Mouse (Mus musculus): ENCODE measurements around the gene Igfbp6. TPM values are rescaled to one million over a fixed set of nuclear protein-coding genes. Genes with fewer than 3 reads are reported as not detected.

The Igfbp6 gene
- polyA plus RNA-seq (2012; ENCODE audit: insufficient read depth, insufficient read length, low replicate concordance, missing spikeins): not detected in 2 replicates

DNA sequence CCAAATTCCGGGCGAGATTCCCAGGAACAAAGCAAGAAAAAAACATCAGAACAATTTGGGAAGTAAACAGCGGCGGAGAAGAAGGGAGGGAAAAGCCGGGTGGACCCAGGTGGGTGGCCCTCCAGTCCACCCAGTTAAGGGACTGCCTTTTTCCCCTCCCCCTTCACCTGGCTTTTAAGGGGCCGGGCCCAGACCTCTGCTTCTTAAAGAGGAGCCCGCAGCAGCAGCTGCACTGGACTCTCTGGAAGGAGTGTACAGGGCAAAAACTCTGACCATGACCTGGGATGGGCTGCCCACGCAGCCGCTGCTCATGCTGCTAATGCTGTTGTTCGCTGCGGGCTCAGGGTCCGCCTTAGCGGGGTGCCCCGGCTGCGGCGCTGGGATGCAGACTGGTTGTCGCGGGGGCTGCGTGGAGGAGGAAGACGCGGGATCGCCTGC is at the start of gene Igfbp6:
Gene Igfbp6, plus strand, starts transcription at position 89 of the 438 bp plus-strand sequence.
- peak within 1 kb of the TSS; percentile 51 for H3K4me3 ChIP-seq (ENCODE audit: insufficient read depth, low read depth, low read length)

DNA sequence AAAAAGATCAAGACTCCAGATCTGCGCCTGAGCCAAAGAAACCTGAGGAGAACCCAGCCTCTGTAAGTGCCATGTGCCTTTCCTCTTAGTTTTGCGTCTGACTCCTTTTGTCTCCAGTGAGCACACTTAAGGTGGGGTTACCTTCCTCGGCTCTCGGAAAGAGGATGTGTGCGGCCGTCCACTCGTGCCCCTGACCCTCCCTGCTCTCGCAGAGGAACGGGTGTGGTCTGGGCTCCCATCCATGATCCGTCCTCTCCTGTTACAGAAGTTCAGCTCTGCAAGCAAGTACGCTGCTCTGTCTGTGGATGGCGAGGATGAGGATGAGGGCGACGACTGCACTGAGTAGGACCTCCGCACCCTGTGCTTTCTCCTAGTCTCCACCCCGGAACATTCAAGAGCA is 49.2 kb upstream of the Igfbp6 start:
- TF ChIP-seq POLR2A (IDR thresholded peaks at IDR 0.05; ENCODE audit: insufficient read depth, low read depth, low read length) (no peak), CTCF (IDR thresholded peaks at IDR 0.05; ENCODE audit: insufficient read depth, low read depth, low read length) (no peak)
- H3K27ac ChIP-seq (ENCODE audit: insufficient read depth, low read depth, low read length): no peak overlapping the region
- H3K4me3 ChIP-seq (ENCODE audit: insufficient read depth, low read depth, low read length): no peak overlapping the region
- H3K4me1 ChIP-seq (ENCODE audit: control insufficient read depth, insufficient read depth, low read length): peaks cover 9% of the 10 kb centered on the region; the same call in 1 of the 2 replicates
- WGBS: 85% methylated on average over 16 of the region's 16 CpGs

More for the DNA sequence above, at the start of gene Igfbp6:
- WGBS: 17% methylated on average over 22 of the region's 22 CpGs
- Histone ChIP-seq H3K27ac (ENCODE audit: insufficient read depth, low read depth, low read length) (peak within 1 kb of the TSS; percentile 93), H3K4me1 (ENCODE audit: control insufficient read depth, insufficient read depth, low read length) (peaks cover 20% of the 10 kb centered on the region; the same call in 1 of the 2 replicates)
- TF ChIP-seq POLR2A (IDR thresholded peaks at IDR 0.05; ENCODE audit: insufficient read depth, low read depth, low read length) (no peak), CTCF (IDR thresholded peaks at IDR 0.05; ENCODE audit: insufficient read depth, low read depth, low read length) (no peak)

DNA sequence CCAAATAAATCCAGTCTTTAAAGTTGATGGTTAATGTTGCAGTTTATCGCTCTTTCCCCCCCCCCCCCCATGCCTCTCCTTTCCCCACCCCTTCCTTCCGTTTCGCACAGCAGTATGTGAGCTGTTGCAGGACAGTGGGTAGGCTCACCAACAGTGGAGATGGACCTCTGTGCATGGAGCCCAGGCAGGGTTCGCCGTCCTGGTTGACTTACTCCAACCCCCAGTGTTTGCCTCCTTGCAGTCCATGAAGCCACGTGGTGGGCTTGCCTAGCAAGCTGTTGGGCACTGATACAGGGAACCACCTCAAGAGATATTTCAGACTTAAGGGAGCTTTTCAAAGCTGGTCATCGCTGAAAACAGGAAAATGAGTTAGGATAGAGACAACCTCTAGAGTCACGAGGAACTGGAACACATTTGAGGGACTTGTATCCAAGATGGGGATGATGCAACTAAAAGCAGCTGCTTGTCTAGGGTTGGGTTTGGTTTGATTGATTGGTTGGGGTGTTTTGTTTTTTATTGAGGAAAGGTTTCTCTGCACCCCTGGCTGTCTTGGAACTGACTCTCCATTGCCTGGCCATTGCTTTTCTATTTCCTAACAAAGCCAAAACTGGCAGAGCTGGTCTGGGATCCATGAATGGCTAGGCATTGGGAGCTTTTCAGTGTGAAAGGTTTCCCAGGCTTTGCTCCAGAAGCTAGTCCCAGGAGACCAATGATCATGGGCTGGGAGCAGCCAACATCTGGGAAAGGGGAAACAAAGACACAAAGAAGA is 46.8 kb upstream of the Igfbp6 start:
- no peak overlapping the region for H3K27ac ChIP-seq (ENCODE audit: insufficient read depth, low read depth, low read length)
- TF ChIP-seq CTCF (IDR thresholded peaks at IDR 0.05; ENCODE audit: insufficient read depth, low read depth, low read length): no peak
- TF ChIP-seq POLR2A (IDR thresholded peaks at IDR 0.05; ENCODE audit: insufficient read depth, low read depth, low read length): no peak
- H3K4me3 ChIP-seq (ENCODE audit: insufficient read depth, low read depth, low read length): no peak overlapping the region
- WGBS: 73% methylated on average over 8 of the region's 8 CpGs
- H3K4me1 ChIP-seq (ENCODE audit: control insufficient read depth, insufficient read depth, low read length): peaks cover 29% of the 10 kb centered on the region

DNA sequence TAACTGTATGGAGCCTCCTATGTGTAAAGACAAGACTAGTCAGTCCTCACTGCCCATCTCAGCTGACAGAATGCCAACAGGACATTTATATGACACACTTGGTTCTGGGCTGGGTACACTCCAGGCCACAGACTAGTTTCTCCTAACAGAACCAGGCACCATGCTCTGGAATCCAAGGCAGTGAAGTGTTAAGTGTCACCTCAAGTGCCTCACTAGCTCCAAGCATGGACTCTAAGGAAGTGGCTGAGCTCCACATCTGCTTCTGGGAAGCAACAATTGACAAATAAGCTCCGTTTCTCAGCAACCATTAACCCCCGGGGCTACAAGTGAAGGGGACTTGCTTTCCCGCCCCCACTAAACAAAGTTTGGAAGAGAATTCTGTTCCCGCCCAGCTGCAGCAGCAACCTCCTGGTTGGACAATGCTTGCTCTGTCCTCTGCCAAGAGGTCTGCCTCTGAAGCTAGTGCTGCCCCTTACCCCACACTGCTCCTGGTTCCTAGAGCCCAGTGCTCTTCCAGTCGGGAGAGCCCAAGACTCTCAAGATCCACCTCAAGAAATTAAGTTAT is 46.1 kb upstream of the Igfbp6 start:
- 25% methylated on average over 5 of the region's 5 CpGs for whole genome bisulfite sequencing

DNA sequence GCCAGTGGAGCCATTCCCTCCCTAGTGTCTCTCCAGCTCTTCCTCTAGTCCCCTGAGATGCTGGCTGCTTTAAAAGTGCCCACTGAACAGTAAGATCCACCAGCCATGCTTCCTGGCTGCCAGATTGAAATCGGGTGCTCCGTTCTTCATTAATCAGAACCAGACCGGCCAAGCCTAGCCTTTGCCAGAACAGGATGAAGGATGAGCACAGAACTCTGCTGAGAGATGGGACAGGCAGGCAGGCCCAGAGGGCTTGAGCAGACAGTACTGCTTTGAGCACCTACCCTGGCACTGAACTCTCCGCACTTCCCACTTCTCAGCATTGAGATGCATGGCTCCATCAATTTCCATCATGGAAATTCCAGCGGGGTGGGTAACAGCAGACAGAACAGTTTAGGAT is 44.9 kb upstream of the Igfbp6 start:
- TF ChIP-seq CTCF (IDR thresholded peaks at IDR 0.05; ENCODE audit: insufficient read depth, low read depth, low read length): no peak
- no peak for TF ChIP-seq POLR2A (IDR thresholded peaks at IDR 0.05; ENCODE audit: insufficient read depth, low read depth, low read length)
- no peak overlapping the region for H3K27ac ChIP-seq (ENCODE audit: insufficient read depth, low read depth, low read length)
- WGBS: 66% methylated on average over 5 of the region's 5 CpGs

More for the DNA sequence above, 46.1 kb upstream of the Igfbp6 start:
- H3K27ac ChIP-seq (ENCODE audit: insufficient read depth, low read depth, low read length): no peak overlapping the region
- H3K4me3 ChIP-seq (ENCODE audit: insufficient read depth, low read depth, low read length): no peak overlapping the region
- TF ChIP-seq POLR2A (IDR thresholded peaks at IDR 0.05; ENCODE audit: insufficient read depth, low read depth, low read length) (no peak), CTCF (IDR thresholded peaks at IDR 0.05; ENCODE audit: insufficient read depth, low read depth, low read length) (no peak)
- peaks cover 36% of the 10 kb centered on the region for H3K4me1 ChIP-seq (ENCODE audit: control insufficient read depth, insufficient read depth, low read length)

DNA sequence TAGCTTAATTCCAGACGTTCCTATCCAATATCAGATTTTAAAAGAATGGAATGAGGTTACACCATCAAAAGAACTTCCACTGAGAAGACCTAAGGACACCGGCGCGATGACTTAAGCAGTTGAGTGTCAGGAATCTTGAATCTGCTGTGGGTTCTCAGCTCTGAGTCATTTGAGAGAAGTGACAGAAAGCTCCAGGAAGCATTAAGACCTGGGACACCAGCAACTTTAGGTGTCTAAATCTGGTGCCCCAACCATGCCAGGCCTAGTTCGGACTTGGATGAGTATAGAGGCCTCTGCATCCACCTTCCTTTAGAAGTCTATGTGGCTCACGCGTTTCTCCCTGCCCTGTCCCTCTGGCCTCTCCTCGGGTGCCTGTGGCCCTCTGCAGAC is 44.4 kb upstream of the Igfbp6 start:
- Histone ChIP-seq H3K4me3 (ENCODE audit: insufficient read depth, low read depth, low read length) (peak overlapping the region; percentile 60), H3K27ac (ENCODE audit: insufficient read depth, low read depth, low read length) (no peak overlapping the region; the same call in 1 of the 2 replicates), H3K4me1 (ENCODE audit: control insufficient read depth, insufficient read depth, low read length) (peaks cover 51% of the 10 kb centered on the region)
- no peak for TF ChIP-seq POLR2A (IDR thresholded peaks at IDR 0.05; ENCODE audit: insufficient read depth, low read depth, low read length)
- no peak for TF ChIP-seq CTCF (IDR thresholded peaks at IDR 0.05; ENCODE audit: insufficient read depth, low read depth, low read length)
- WGBS: 27% methylated on average over 8 of the region's 8 CpGs

More for the DNA sequence above, 44.9 kb upstream of the Igfbp6 start:
- H3K4me3 ChIP-seq (ENCODE audit: insufficient read depth, low read depth, low read length): no peak overlapping the region
- peaks cover 48% of the 10 kb centered on the region for H3K4me1 ChIP-seq (ENCODE audit: control insufficient read depth, insufficient read depth, low read length)

DNA sequence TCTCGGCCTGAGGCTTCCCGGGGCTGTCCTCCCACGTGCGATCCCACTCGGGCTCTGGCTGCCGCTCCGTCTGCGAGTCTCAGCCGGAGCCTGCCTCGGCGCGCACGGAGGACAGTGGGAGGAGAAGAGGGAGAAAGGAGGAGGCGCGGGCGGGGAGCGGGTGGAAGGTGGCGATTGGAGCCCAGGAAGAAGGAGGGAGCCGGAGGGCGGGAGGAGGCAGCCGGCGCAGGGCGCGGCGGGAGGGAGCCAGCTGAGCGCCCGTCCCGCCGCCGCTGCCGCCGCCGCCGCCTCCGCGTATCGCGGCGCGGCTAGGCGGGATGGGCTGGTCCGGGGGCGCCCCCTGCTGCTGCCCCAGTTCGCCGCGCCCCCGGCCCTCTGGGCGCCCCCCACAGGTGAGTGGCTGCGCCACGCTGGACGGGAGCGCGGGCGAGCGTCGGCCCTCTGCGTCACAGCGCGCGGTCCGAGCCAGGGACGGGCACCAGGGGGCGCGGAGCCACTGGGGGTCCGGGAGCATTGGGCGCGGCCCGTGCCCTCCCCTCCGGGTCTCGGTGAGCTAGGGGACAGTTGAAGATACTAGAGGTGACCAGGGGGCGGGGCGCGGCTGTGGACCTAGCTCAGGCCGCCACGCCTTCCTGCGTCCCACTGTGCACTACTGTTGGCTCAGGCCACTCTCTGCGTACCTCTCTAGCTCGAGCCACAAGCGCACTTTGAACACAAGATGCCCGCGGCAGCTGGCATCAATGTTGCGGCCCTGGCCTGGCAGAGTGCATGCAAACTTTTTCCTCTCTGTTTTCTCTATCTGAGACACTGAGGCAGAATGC is 43.8 kb upstream of the Igfbp6 start, which contains the start of gene Tns2:
Gene Tns2, plus strand, starts transcription at position 253 of the 821 bp plus-strand sequence.
- under 1% methylated on average over 74 of the region's 82 CpGs for WGBS
- TF ChIP-seq CTCF (IDR thresholded peaks at IDR 0.05; ENCODE audit: insufficient read depth, low read depth, low read length) (peak; percentile 49), POLR2A (IDR thresholded peaks at IDR 0.05; ENCODE audit: insufficient read depth, low read depth, low read length) (no peak)
- Histone ChIP-seq H3K27ac (ENCODE audit: insufficient read depth, low read depth, low read length) (peak within 1 kb of the TSS; percentile 38), H3K4me1 (ENCODE audit: control insufficient read depth, insufficient read depth, low read length) (peaks cover 53% of the 10 kb centered on the region), H3K4me3 (ENCODE audit: insufficient read depth, low read depth, low read length) (peak within 1 kb of the TSS; percentile 60)

DNA sequence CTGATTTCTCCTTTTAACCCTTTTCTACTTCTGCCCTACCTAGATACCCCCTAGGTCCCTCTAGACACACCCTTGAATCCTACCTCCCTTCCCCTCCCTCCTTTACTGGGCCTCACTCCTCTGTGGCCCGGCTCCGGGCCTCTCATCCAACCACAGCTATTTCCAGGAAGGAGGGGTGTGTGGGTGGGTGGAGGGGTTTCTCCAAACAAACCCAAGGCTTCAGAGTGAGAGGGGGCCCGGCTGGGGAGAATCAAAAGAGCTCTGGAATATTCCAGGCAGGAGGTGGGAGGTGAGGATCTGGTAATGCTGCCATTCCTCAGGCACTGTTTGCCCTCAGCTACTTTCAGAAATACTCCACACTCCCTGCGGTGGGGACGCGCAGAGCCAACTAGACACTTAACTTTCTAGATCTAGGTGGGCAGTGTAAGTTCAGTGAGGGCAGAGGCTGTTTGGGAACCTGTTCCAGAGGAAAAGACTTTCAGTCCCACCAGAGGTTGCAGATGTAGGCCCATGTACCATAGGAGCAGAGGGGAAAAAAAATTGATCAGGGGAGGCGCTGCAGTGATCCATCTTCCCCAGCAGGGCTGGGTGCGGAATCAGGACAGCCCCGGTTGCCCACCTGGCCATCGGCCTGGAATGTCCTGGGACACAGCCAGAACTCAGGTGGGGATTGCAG is 43.0 kb upstream of the Igfbp6 start:
- 49% methylated on average over 10 of the region's 10 CpGs for WGBS
- TF ChIP-seq POLR2A (IDR thresholded peaks at IDR 0.05; ENCODE audit: insufficient read depth, low read depth, low read length) (no peak), CTCF (IDR thresholded peaks at IDR 0.05; ENCODE audit: insufficient read depth, low read depth, low read length) (peak; percentile 46; the same call in 1 of the 2 replicates)
- Histone ChIP-seq H3K4me3 (ENCODE audit: insufficient read depth, low read depth, low read length) (peak overlapping the region; percentile 60), H3K27ac (ENCODE audit: insufficient read depth, low read depth, low read length) (peak overlapping the region; percentile 38), H3K4me1 (ENCODE audit: control insufficient read depth, insufficient read depth, low read length) (peaks cover 60% of the 10 kb centered on the region)

Measured in olfactory bulb, adult 2 months (tissue).